Mouse (Mus musculus) CH12.LX (cell line): Measurements from ENCODE around the gene Ogt. TPM values are rescaled to one million over a fixed set of nuclear protein-coding genes. Genes with fewer than 3 reads are reported as not detected.

Source experiments
- DNase-seq: peaks from one replicate; pipeline ENCODE4 v3.0.0-alpha.2; 2013; ENCODE audit errors: extremely low read depth
- H3K27ac ChIP-seq: 2 replicates; pipeline ENCODE4 v1.5.1; 2012; ENCODE audit warnings: low read depth, mild to moderate bottlenecking, control low read depth, moderate library complexity; ENCODE audit not compliant: insufficient read depth
- H3K27me3 ChIP-seq: replicated peaks from 2 replicates; pipeline ENCODE3; 2012; ENCODE audit warnings: inconsistent platforms
- H3K36me3 ChIP-seq, 2 experiments: replicated peaks in 1 of 2; 2 replicates each; pipeline versions ENCODE3 to v1.6.1; 2012; ENCODE audit warnings: inconsistent platforms in 1 of 2, low read length in 1 of 2, mild to moderate bottlenecking in 1 of 2, mixed read lengths in 1 of 2, moderate library complexity in 1 of 2; ENCODE audit not compliant: control insufficient read depth in 1 of 2, insufficient read depth in 1 of 2
- H3K4me1 ChIP-seq, 2 experiments: 2 replicates each; pipeline ENCODE4 v1.6.1; 2012; ENCODE audit warnings: inconsistent platforms in 1 of 2, moderate library complexity in 1 of 2; ENCODE audit not compliant: insufficient read depth in 2 of 2, control insufficient read depth in 1 of 2
- H3K4me2 ChIP-seq: 2 replicates; pipeline ENCODE4 v1.6.1; 2012; ENCODE audit warnings: low read depth, mild to moderate bottlenecking, control low read depth; ENCODE audit not compliant: poor library complexity, insufficient read depth, severe bottlenecking
- H3K4me3 ChIP-seq, 3 experiments: fragments of 150-350 bp in 1 of 3; sonication (generic) in 1 of 3; replicated peaks in 1 of 3; 2 replicates each; pipeline versions ENCODE3 to v1.5.1; 2011 to 2012; ENCODE audit warnings: low read depth in 2 of 3, low read length in 2 of 3, mild to moderate bottlenecking in 2 of 3, moderate library complexity in 2 of 3, control low read depth in 1 of 3, improper control_type of control experiment in 1 of 3, inconsistent platforms in 1 of 3, mixed read lengths in 1 of 3; ENCODE audit not compliant: poor library complexity in 1 of 3
- H3K79me2 ChIP-seq: replicated peaks from 2 replicates; pipeline ENCODE4 v1.6.1; 2012; ENCODE audit warnings: mild to moderate bottlenecking, moderate library complexity; ENCODE audit not compliant: control insufficient read depth, poor library complexity, insufficient read depth, severe bottlenecking; ENCODE audit errors: extremely low read depth
- H3K9ac ChIP-seq: 2 replicates; pipeline ENCODE4 v1.6.1; 2012; ENCODE audit warnings: low read depth, mild to moderate bottlenecking, control low read depth, moderate library complexity; ENCODE audit not compliant: insufficient read depth
- H3K9me3 ChIP-seq: replicated peaks from 2 replicates; pipeline ENCODE3; 2012; ENCODE audit warnings: low read length, inconsistent platforms, mixed read lengths
- BHLHE40 ChIP-seq: IDR thresholded peaks from 2 replicates; pipeline ENCODE4 v1.6.1; 2011; ENCODE audit warnings: mild to moderate bottlenecking, low read depth, low read length, improper control_type of control experiment
- CHD1 ChIP-seq: IDR thresholded peaks from 2 replicates; pipeline ENCODE4 v1.6.1; 2012; ENCODE audit warnings: low read depth, low read length, improper control_type of control experiment, inconsistent platforms
- CHD2 ChIP-seq: IDR thresholded peaks from 2 replicates; pipeline ENCODE4 v1.6.1; 2011; ENCODE audit warnings: low read length, improper control_type of control experiment
- CTCF ChIP-seq, 2 experiments: IDR thresholded peaks in 1 of 2; conservative IDR thresholded peaks in 1 of 2; 2 replicates each; pipeline ENCODE4 v1.5.1; 2011 to 2012; ENCODE audit warnings: low read depth in 2 of 2, low read length in 2 of 2, improper control_type of control experiment in 1 of 2, inconsistent platforms in 1 of 2, mild to moderate bottlenecking in 1 of 2, moderate library complexity in 1 of 2
- E2F4 ChIP-seq: IDR thresholded peaks from 2 replicates; pipeline ENCODE4 v1.6.1; 2011; ENCODE audit warnings: low read depth, low read length, improper control_type of control experiment; ENCODE audit not compliant: insufficient replicate concordance
- ETS1 ChIP-seq: conservative IDR thresholded peaks from 2 replicates; pipeline ENCODE4 v1.6.1; 2012; ENCODE audit warnings: low read depth, mild to moderate bottlenecking, inconsistent platforms, low read length, improper control_type of control experiment, moderate library complexity
- JUN ChIP-seq: IDR thresholded peaks from 2 replicates; pipeline ENCODE4 v1.6.1; 2011; ENCODE audit warnings: low read depth, mild to moderate bottlenecking, low read length, improper control_type of control experiment, moderate library complexity; ENCODE audit not compliant: insufficient read depth
- JUND ChIP-seq: conservative IDR thresholded peaks from 2 replicates; pipeline ENCODE4 v1.6.1; 2011; ENCODE audit warnings: low read depth, low read length, improper control_type of control experiment
- MAFK ChIP-seq: IDR thresholded peaks from 2 replicates; pipeline ENCODE4 v1.6.1; 2011; ENCODE audit warnings: low read length, improper control_type of control experiment; ENCODE audit not compliant: insufficient replicate concordance
- MAZ ChIP-seq: IDR thresholded peaks from 2 replicates; pipeline ENCODE4 v1.6.1; 2012; ENCODE audit warnings: low read depth, mild to moderate bottlenecking, inconsistent platforms, low read length, improper control_type of control experiment, moderate library complexity
- MEF2A ChIP-seq: IDR thresholded peaks from 2 replicates; pipeline ENCODE4 v1.6.1; 2014; ENCODE audit warnings: low read depth, mild to moderate bottlenecking, inconsistent platforms, low read length, improper control_type of control experiment, borderline replicate concordance
- MXI1 ChIP-seq: IDR thresholded peaks from 2 replicates; pipeline ENCODE4 v1.6.1; 2011; ENCODE audit warnings: mild to moderate bottlenecking, low read depth, low read length, improper control_type of control experiment
- MYC ChIP-seq: IDR thresholded peaks from 2 replicates; pipeline ENCODE4 v1.6.1; 2011; ENCODE audit warnings: low read depth, mild to moderate bottlenecking, improper control_type of control experiment, low read length
- NELFE ChIP-seq: IDR thresholded peaks from 2 replicates; pipeline ENCODE4 v1.6.1; 2011; ENCODE audit warnings: low read depth, low read length, improper control_type of control experiment
- POLR2AphosphoS2 ChIP-seq: IDR thresholded peaks from 2 replicates; pipeline ENCODE4 v1.6.1; 2011; ENCODE audit warnings: low read depth, low read length, improper control_type of control experiment
- RAD21 ChIP-seq: IDR thresholded peaks from 2 replicates; pipeline ENCODE4 v1.6.1; 2011; ENCODE audit warnings: low read depth, mild to moderate bottlenecking, low read length, improper control_type of control experiment, moderate library complexity
- RCOR1 ChIP-seq: conservative IDR thresholded peaks from 2 replicates; pipeline ENCODE4 v1.6.1; 2012; ENCODE audit warnings: low read depth, mild to moderate bottlenecking, inconsistent platforms, low read length, improper control_type of control experiment
- SMC3 ChIP-seq: IDR thresholded peaks from 2 replicates; pipeline ENCODE4 v1.6.1; 2011; ENCODE audit warnings: low read depth, low read length, improper control_type of control experiment
- USF1 ChIP-seq: IDR thresholded peaks from 2 replicates; pipeline ENCODE4 v1.6.1; 2014; ENCODE audit warnings: low read depth, mild to moderate bottlenecking, inconsistent platforms, low read length, improper control_type of control experiment
- USF2 ChIP-seq: conservative IDR thresholded peaks from 2 replicates; pipeline ENCODE4 v1.6.1; 2011; ENCODE audit warnings: low read depth, low read length, improper control_type of control experiment
- ZC3H11A ChIP-seq: IDR thresholded peaks from 2 replicates; pipeline ENCODE4 v1.6.1; 2012; ENCODE audit warnings: low read depth, mild to moderate bottlenecking, inconsistent platforms, low read length, improper control_type of control experiment
- ZMIZ1 ChIP-seq: IDR thresholded peaks from 2 replicates; pipeline ENCODE4 v1.6.1; 2012; ENCODE audit warnings: low read depth, mild to moderate bottlenecking, inconsistent platforms, low read length, improper control_type of control experiment
- ZNF384 ChIP-seq: IDR thresholded peaks from 2 replicates; pipeline ENCODE4 v1.6.1; 2012; ENCODE audit warnings: low read depth, low read length, improper control_type of control experiment, inconsistent platforms
- dilution Hi-C: fragments of 300-500 bp; cut with MboI; formaldehyde crosslinking; loops from 2 replicates; pipeline ENCODE4 v1.14.3; 2020; ENCODE audit warnings: low sequenced_read_pairs; ENCODE audit not compliant: extremely low pct_unique_long_range_greater_than_20kb, extremely low pct_ligation_motif_present
- in situ Hi-C: fragments of 300-500 bp; cut with MboI; formaldehyde crosslinking; loops from 3 replicates; pipeline ENCODE4 v1.14.3; 2019; ENCODE audit warnings: low sequenced_read_pairs, low pct_ligation_motif_present, low pct_unique_long_range_greater_than_20kb, mixed read lengths
- polyA plus RNA-seq: library from polyadenylated mRNA; unstranded; fragments of >175 nt; gene quantifications from 2 replicates; pipeline ENCODE4 v1.2.1, GENCODE M21; 2012; ENCODE audit warnings: low read depth; ENCODE audit not compliant: insufficient read length
- total RNA-seq, 2 experiments: library from RNA; depleted of rRNA; stranded (reverse); fragments of 300-350 nt in 1 of 2; fragments of >200 nt in 1 of 2; gene quantifications; 2 replicates each; pipeline ENCODE4 v1.2.3; 2012 to 2014

Ogt gene
- total and polyA plus RNA-seq, 3 experiments, result 55.4 to 62.8 (median 62.3) TPM

GRCm38 (mm10) chrX:101645286-101645685 is 5.4 kb downstream of the Ogt start:
- dilution Hi-C loops, result no loop called here
- in situ Hi-C loops, result no loop called here
- H3K27me3 ChIP-seq, result no peaks in the 10 kb centered on the region
- H3K4me2 ChIP-seq, result no peak overlapping the region
- H3K36me3 ChIP-seq, result peaks cover 17 to 34% of the 10 kb centered on the region in 2 experiments
- H3K4me3 ChIP-seq, result no peak overlapping the region
- no peak overlapping the region for H3K9ac ChIP-seq
- H3K9me3 ChIP-seq, result no peaks in the 10 kb centered on the region
- DNase-seq, result no peak
- TF ChIP-seq USF2 (no peak), ZNF384 (no peak), MAZ (no peak), CTCF (conservative IDR thresholded peaks at IDR 0.05 in 1 of 2, IDR thresholded peaks at IDR 0.05 in 1 of 2; ENCODE audit: low read depth in 2 of 2, low read length in 2 of 2) (no peak), MEF2A (no peak), POLR2AphosphoS2 (no peak), JUN (no peak), MYC (no peak), NELFE (no peak), JUND (no peak), MXI1 (no peak), BHLHE40 (no peak)
- H3K4me1 ChIP-seq, result peaks cover 0 to 8% of the 10 kb centered on the region in 2 experiments; a peak in 1 of 4 replicates
- H3K27ac ChIP-seq, result no peak overlapping the region
- peaks cover 61% of the 10 kb centered on the region for H3K79me2 ChIP-seq

GRCm38 (mm10) chrX:101646621-101647020 is 6.8 kb downstream of the Ogt start:
- Histone ChIP-seq H3K9me3 (no peaks in the 10 kb centered on the region), H3K79me2 (peaks cover 51% of the 10 kb centered on the region), H3K27me3 (no peaks in the 10 kb centered on the region), H3K4me2 (no peak overlapping the region), H3K9ac (no peak overlapping the region), H3K4me3 (no peak overlapping the region), H3K36me3 (peaks cover 24 to 47% of the 10 kb centered on the region in 2 experiments), H3K27ac (no peak overlapping the region), H3K4me1 (peaks cover 0 to 8% of the 10 kb centered on the region in 2 experiments; a peak in 1 of 4 replicates)
- in situ Hi-C loops, result no loop called here
- TF ChIP-seq CHD1, result no peak
- TF ChIP-seq CTCF (conservative IDR thresholded peaks at IDR 0.05 in 1 of 2, IDR thresholded peaks at IDR 0.05 in 1 of 2; ENCODE audit: low read depth in 2 of 2, low read length in 2 of 2), result no peak
- no peak for TF ChIP-seq ZNF384
- no peak for TF ChIP-seq CHD2
- no peak for TF ChIP-seq ZC3H11A
- TF ChIP-seq MXI1, result no peak
- TF ChIP-seq USF1, result no peak
- TF ChIP-seq MAFK, result no peak
- TF ChIP-seq E2F4, result no peak
- no peak for TF ChIP-seq RCOR1
- TF ChIP-seq JUND, result no peak
- no peak for TF ChIP-seq RAD21
- TF ChIP-seq JUN, result no peak
- no peak for TF ChIP-seq MYC
- TF ChIP-seq ETS1, result no peak
- TF ChIP-seq ZMIZ1, result no peak
- no peak for TF ChIP-seq SMC3
- dilution Hi-C loops, result no loop called here
- DNase-seq, result no peak
